Mouse (Mus musculus) cortical plate, adult 2 months (tissue): ENCODE results near the gene Nudt21.

ENCODE experiments used
- CTCF ChIP-seq: fragments of 200-500 bp; IDR thresholded peaks from 2 replicates; pipeline ENCODE4 v1.5.1; 2011; ENCODE audit warnings: mild to moderate bottlenecking, control low read depth, low read length; ENCODE audit not compliant: insufficient read depth; ENCODE audit errors: extremely low read depth
- POLR2A ChIP-seq: fragments of 200-500 bp; IDR thresholded peaks from 2 replicates; pipeline ENCODE4 v1.6.1; 2011; ENCODE audit warnings: mild to moderate bottlenecking, low read length, control low read depth; ENCODE audit not compliant: insufficient read depth; ENCODE audit errors: extremely low read depth

- no peak for TF ChIP-seq CTCF
- TF ChIP-seq POLR2A = no peak
Observed at GRCm38 (mm10) chr8:93974602-93975186, 62.1 kb downstream of the Nudt21 start.
